Mouse (Mus musculus) lung, adult 2 months (tissue): ENCODE measurements around the gene Gdpd1.
A peak's percentile ranks its signal among the peaks of the same experiment; 100 is the strongest.

Experiments used
- CTCF ChIP-seq: fragments of 200-500 bp; IDR thresholded peaks from 2 replicates; pipeline ENCODE4 v1.5.1; 2011; ENCODE audit warnings: mild to moderate bottlenecking, low read length, control low read depth; ENCODE audit not compliant: insufficient read depth
- POLR2A ChIP-seq: fragments of 200-500 bp; IDR thresholded peaks from 2 replicates; pipeline ENCODE4 v1.6.1; 2011; ENCODE audit warnings: low read depth, mild to moderate bottlenecking, control low read depth, low read length, borderline replicate concordance; ENCODE audit errors: extremely low read depth

GRCm38 (mm10) chr11:86995625-86996221 lies 78.1 kb downstream of the Gdpd1 start:
- TF ChIP-seq CTCF (peak; percentile 93), POLR2A (no peak)
